In the genomic region with DNA sequence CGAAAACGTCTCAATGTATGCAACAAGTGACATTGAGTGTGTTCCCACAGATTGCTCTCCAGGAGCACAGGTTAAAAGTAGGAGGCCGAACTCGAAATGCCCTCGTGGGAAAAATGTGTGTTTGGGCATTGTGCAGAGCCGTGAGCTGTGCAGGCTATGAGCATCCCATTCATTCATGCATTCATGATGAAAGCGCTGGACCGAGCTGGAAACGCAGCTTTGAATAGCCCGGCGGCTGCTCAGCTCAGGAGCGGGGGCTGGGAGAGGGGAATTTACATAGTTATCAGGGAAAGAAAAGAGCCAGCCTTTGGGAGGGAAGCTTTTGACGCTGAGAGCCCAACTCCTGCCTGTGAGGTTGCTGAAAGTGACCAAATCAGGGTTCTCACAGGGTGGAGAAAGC, we compare ENCODE assay signal across 8 mouse cellular contexts. TPM values are rescaled to one million over a fixed set of nuclear protein-coding genes. Genes with fewer than 3 reads are reported as not detected.
DNase-seq lines count a peak whose midpoint lies in the region; ATAC-seq and TF ChIP-seq lines count a peak whose summit lies in the region.

No protein-coding gene starts in this region.

- 2% methylated on average over 13 of the region's 13 CpGs for WGBS in lung, embryonic 14.5 days
- 2% methylated on average over 13 of the region's 13 CpGs for WGBS in embryonic facial prominence, embryonic 11.5 days
- 1% methylated on average over 13 of the region's 13 CpGs for WGBS in hindbrain, postnatal 0 days
- WGBS in midbrain, embryonic 16.5 days: under 1% methylated on average over 13 of the region's 13 CpGs

- H3K27me3 ChIP-seq in lung, embryonic 14.5 days (ENCODE audit: insufficient read depth, low read length): 0 out of 2 replicates have a peak, but pooled peaks cover 5% of the 10 kb centered on the region
- H3K27me3 ChIP-seq in embryonic facial prominence, embryonic 11.5 days (ENCODE audit: control insufficient read depth, insufficient read depth, low read length): no peaks in the 10 kb centered on the region
- H3K27me3 ChIP-seq in hindbrain, postnatal 0 days (ENCODE audit: insufficient read depth, low read length): no peaks in the 10 kb centered on the region
- no peaks in the 10 kb centered on the region for H3K27me3 ChIP-seq in midbrain, embryonic 16.5 days (ENCODE audit: control insufficient read depth, insufficient read depth, low read depth, low read length)

- DNase-seq in lung, embryonic 14.5 days: peak; percentile 66
- DNase-seq in lung, postnatal 14 days: no peak
- peak; percentile 68 for DNase-seq in embryonic facial prominence, embryonic 11.5 days (ENCODE audit: low spot score)
- DNase-seq in hindbrain, postnatal 0 days (ENCODE audit: low spot score): peak; percentile 73
- DNase-seq in layer of hippocampus, postnatal 25 days (ENCODE audit: extremely low spot score in 1 of 2, low spot score in 1 of 2): no peak
- no peak for DNase-seq in cerebellum, adult 9-10 months
- DNase-seq in frontal cortex, postnatal 25 days (ENCODE audit: low spot score in 2 of 2): no peak

- H3K4me3 ChIP-seq in lung, embryonic 14.5 days (ENCODE audit: low read depth, low read length): peak overlapping the region; percentile 69
- H3K4me3 ChIP-seq in embryonic facial prominence, embryonic 11.5 days (ENCODE audit: low read depth, low read length): peak overlapping the region; percentile 78
- H3K4me3 ChIP-seq in hindbrain, postnatal 0 days (ENCODE audit: low read length): peak overlapping the region; percentile 76
- peak overlapping the region; percentile 80 for H3K4me3 ChIP-seq in midbrain, embryonic 16.5 days (ENCODE audit: low read depth, low read length)

- no peak overlapping the region for H3K27ac ChIP-seq in lung, embryonic 14.5 days (ENCODE audit: low read depth)
- H3K27ac ChIP-seq in embryonic facial prominence, embryonic 11.5 days (replicated peaks; ENCODE audit: low read depth, low read length): no peak overlapping the region
- H3K27ac ChIP-seq in hindbrain, postnatal 0 days: no peak overlapping the region
- no peak overlapping the region for H3K27ac ChIP-seq in midbrain, embryonic 16.5 days (ENCODE audit: low read length)

- TF ChIP-seq CTCF in lung, embryonic 14.5 days (IDR thresholded peaks at IDR 0.05; ENCODE audit: low read depth): no peak
- no peak for TF ChIP-seq CTCF in hindbrain, postnatal 0 days (IDR thresholded peaks at IDR 0.05; ENCODE audit: low read depth)

- no peaks in the 10 kb centered on the region for H3K36me3 ChIP-seq in lung, embryonic 14.5 days (ENCODE audit: insufficient read depth)
- no peaks in the 10 kb centered on the region for H3K36me3 ChIP-seq in embryonic facial prominence, embryonic 11.5 days (replicated peaks; ENCODE audit: control insufficient read depth, insufficient read depth, low read depth, low read length)
- H3K36me3 ChIP-seq in hindbrain, postnatal 0 days (ENCODE audit: insufficient read depth, low read length): no peaks in the 10 kb centered on the region
- H3K36me3 ChIP-seq in midbrain, embryonic 16.5 days (ENCODE audit: control insufficient read depth, insufficient read depth, low read length): no peaks in the 10 kb centered on the region

- peak overlapping the region; percentile 99 for H3K4me2 ChIP-seq in lung, embryonic 14.5 days
- H3K4me2 ChIP-seq in embryonic facial prominence, embryonic 11.5 days (ENCODE audit: low read depth, low read length): peak overlapping the region; percentile 97
- H3K4me2 ChIP-seq in hindbrain, postnatal 0 days (ENCODE audit: low read depth, low read length): peak overlapping the region; percentile 100
- H3K4me2 ChIP-seq in midbrain, embryonic 16.5 days (ENCODE audit: low read length): peak overlapping the region; percentile 98

- peaks cover 13% of the 10 kb centered on the region; the same call in 1 of the 2 replicates for H3K4me1 ChIP-seq in lung, embryonic 14.5 days (ENCODE audit: insufficient read depth)
- H3K4me1 ChIP-seq in embryonic facial prominence, embryonic 11.5 days (ENCODE audit: control insufficient read depth, insufficient read depth, low read length): no peaks in the 10 kb centered on the region
- H3K4me1 ChIP-seq in hindbrain, postnatal 0 days (ENCODE audit: insufficient read depth, low read length): peaks cover 19% of the 10 kb centered on the region; the same call in 1 of the 2 replicates
- peaks cover 10% of the 10 kb centered on the region; the same call in 1 of the 2 replicates for H3K4me1 ChIP-seq in midbrain, embryonic 16.5 days (ENCODE audit: control insufficient read depth, insufficient read depth, low read length)

- no peak overlapping the region for H3K9ac ChIP-seq in lung, embryonic 14.5 days
- 0 out of 2 replicates have a peak overlapping the region, but pooled peaks have one; percentile 0 for H3K9ac ChIP-seq in embryonic facial prominence, embryonic 11.5 days (replicated peaks; ENCODE audit: low read length)
- peak overlapping the region; percentile 63; the same call in 1 of the 2 replicates for H3K9ac ChIP-seq in hindbrain, postnatal 0 days (replicated peaks; ENCODE audit: low read length)
- H3K9ac ChIP-seq in midbrain, embryonic 16.5 days (ENCODE audit: low read depth, low read length): peak overlapping the region; percentile 27; the same call in 1 of the 2 replicates

- H3K9me3 ChIP-seq in lung, embryonic 14.5 days (ENCODE audit: low read depth, low read length): no peaks in the 10 kb centered on the region
- H3K9me3 ChIP-seq in embryonic facial prominence, embryonic 11.5 days (replicated peaks; ENCODE audit: control insufficient read depth, low read length): no peaks in the 10 kb centered on the region
- H3K9me3 ChIP-seq in hindbrain, postnatal 0 days (ENCODE audit: low read length): no peaks in the 10 kb centered on the region
- no peaks in the 10 kb centered on the region for H3K9me3 ChIP-seq in midbrain, embryonic 16.5 days (replicated peaks; ENCODE audit: control insufficient read depth, low read length, poor library complexity, severe bottlenecking)

- ATAC-seq in lung, embryonic 14.5 days (ENCODE audit: insufficient read depth): no peak
- peak; percentile 50 for ATAC-seq in embryonic facial prominence, embryonic 11.5 days (replicated peaks; ENCODE audit: insufficient number of reproducible peaks, low FRiP score, low TSS enrichment, low read depth)
- ATAC-seq in hindbrain, postnatal 0 days: peak; percentile 62
- ATAC-seq in midbrain, embryonic 16.5 days: peak; percentile 63

RNA-seq across cellular contexts. Expression of a gene that starts 1.2 kb away (rescaled TPM):
- polyA plus RNA-seq in lung, embryonic 14.5 days (2014; fragmentation: Nextera tagmentation; extraction: Ambion mirVana): 6.5 and 10.1 TPM in 2 replicates
- polyA plus RNA-seq in embryonic facial prominence, embryonic 11.5 days (2014; fragmentation: Nextera tagmentation; extraction: Ambion mirVana): 9.4 and 9.6 TPM in 2 replicates
- 18.4 and 31.2 TPM in 2 replicates for total RNA-seq in hindbrain, postnatal 0 days (2014; rRNA removed)
- 2.8 and 3.4 TPM in 2 replicates for polyA plus RNA-seq in hindbrain, postnatal 0 days (2015; fragmentation: Nextera tagmentation; extraction: Ambion mirVana)
- polyA plus RNA-seq in midbrain, embryonic 16.5 days (2015; fragmentation: Nextera tagmentation; extraction: Ambion mirVana): 5.4 and 5.6 TPM in 2 replicates
- total RNA-seq in layer of hippocampus, postnatal 25 days (2021): 1 to 10 TPM; 3.1 TPM

Comparison
In these comparisons a context has a peak if more than half of its experiments do, and no peak if none do; other contexts are left out.
1. DNase-seq: peak in lung, embryonic 14.5 days (single experiment), embryonic facial prominence, embryonic 11.5 days (single experiment) and hindbrain, postnatal 0 days (single experiment); none in lung, postnatal 14 days (single experiment), layer of hippocampus, postnatal 25 days (0 of 2), cerebellum, adult 9-10 months (single experiment) and frontal cortex, postnatal 25 days (0 of 2).
2. Peak in every context shown above with its lines, with median percentiles within 50 percentile points of each other: H3K4me2 ChIP-seq and H3K4me3 ChIP-seq.